ENCODE assay signal across 30 mouse cellular contexts in genomic region chr19:11404527-11404926, GRCm38 (mm10). TPM values are rescaled to one million over a fixed set of nuclear protein-coding genes. Genes with fewer than 3 reads are reported as not detected.
DNase-seq lines count a peak whose midpoint lies in the region; ATAC-seq and TF ChIP-seq lines count a peak whose summit lies in the region.
"Had no signal": no experiment of that assay in that cellular context is flagged by ENCODE, and none has a peak within 500 bp of the region (broad histone marks: within the 10 kb centered on the region; RNA-seq: fewer than 3 reads in every experiment).

Gene Ms4a4c (plus strand): TSS chr19:11404770.

- no peaks in the 10 kb centered on the region for H3K27me3 ChIP-seq in spleen, adult 2 months (ENCODE audit: control insufficient read depth, insufficient read depth, low read length)
- H3K27me3 ChIP-seq in splenic B cell, adult 2 months (ENCODE audit: control insufficient read depth, insufficient read depth, low read length, poor library complexity, severe bottlenecking) = no peaks in the 10 kb centered on the region
- H3K27me3 ChIP-seq: limb, embryonic 13.5 days; liver, embryonic 13.5 days; neural tube, embryonic 12.5 days had no signal

- H3K4me3 ChIP-seq in spleen, adult 2 months (ENCODE audit: extremely low read depth, insufficient read depth, insufficient read length) = no peak within 1 kb of the TSS
- H3K4me3 ChIP-seq in macrophage (ENCODE audit: inconsistent target) = no peak within 1 kb of the TSS
- H3K4me3 ChIP-seq: layer of hippocampus, adult 2 months; limb, embryonic 13.5 days; liver, embryonic 13.5 days; myocyte; neural tube, embryonic 12.5 days had no signal

- TF ChIP-seq POLR2A in spleen, adult 2 months (IDR thresholded peaks at IDR 0.05; ENCODE audit: low read depth, low read length) = no peak

- H3K27ac ChIP-seq in spleen, adult 2 months (ENCODE audit: insufficient read depth, low read length) = peak within 1 kb of the TSS; percentile 40
- peak within 1 kb of the TSS; percentile 44 for H3K27ac ChIP-seq in macrophage
- H3K27ac ChIP-seq: hindbrain, embryonic 14.5 days; layer of hippocampus, adult 2 months; limb, embryonic 13.5 days; liver, embryonic 13.5 days; neural tube, embryonic 12.5 days had no signal

- WGBS in spleen, adult 2 months = 23% methylated on average over 3 of the region's 3 CpGs
- 0% methylated on average over 3 of the region's 3 CpGs for WGBS in macrophage (ENCODE audit: missing documents)

- peaks cover 13% of the 10 kb centered on the region for H3K4me1 ChIP-seq in spleen, adult 2 months (ENCODE audit: control insufficient read depth, insufficient read depth, insufficient read length)
- H3K4me1 ChIP-seq: limb, embryonic 13.5 days; liver, embryonic 13.5 days; neural tube, embryonic 12.5 days had no signal

- ATAC-seq in common myeloid progenitor, adult 5-6 weeks (replicated peaks; ENCODE audit: low read depth, poor library complexity, severe bottlenecking) = 0 out of 2 replicates have a peak, but pooled peaks have one; percentile 42
- ATAC-seq: forebrain, embryonic 14.5 days; lung, postnatal 0 days; midbrain, embryonic 16.5 days had no signal

- H3K36me3 ChIP-seq in spleen, adult 2 months (ENCODE audit: control insufficient read depth, insufficient read depth, low read length) = no peaks in the 10 kb centered on the region
- H3K36me3 ChIP-seq in macrophage (ENCODE audit: inconsistent target) = no peaks in the 10 kb centered on the region
- H3K36me3 ChIP-seq in splenic B cell, adult 2 months (ENCODE audit: control insufficient read depth, insufficient read depth, low read length, poor library complexity, severe bottlenecking) = no peaks in the 10 kb centered on the region
- H3K36me3 ChIP-seq: limb, embryonic 13.5 days; liver, embryonic 13.5 days; neural tube, embryonic 12.5 days had no signal

- TF ChIP-seq CTCF in spleen, adult 2 months (IDR thresholded peaks at IDR 0.05; ENCODE audit: extremely low read depth, insufficient read depth, insufficient read length, insufficient replicate concordance) = no peak

- H3K79me2 ChIP-seq in macrophage (ENCODE audit: inconsistent target) = peaks cover 48% of the 10 kb centered on the region; the same call in 1 of the 2 replicates

- DNase-seq in spleen, adult 2 months (ENCODE audit: low read depth in 1 of 2, low spot score in 2 of 2) = no peak
- DNase-seq in spleen, postnatal 14 days (ENCODE audit: low spot score in 2 of 2) = no peak
- DNase-seq in splenic B cell, adult 2 months (ENCODE audit: low read depth, low spot score) = peak; percentile 58
- no peak for DNase-seq in right cerebral cortex, postnatal 14 days
- DNase-seq in cerebellum, postnatal 10 days = no peak
- no peak for DNase-seq in layer of hippocampus, adult 8-10 months (ENCODE audit: low spot score in 2 of 2)
- DNase-seq: adrenal gland, postnatal 10 days; cerebellum, adult 2 months; cerebellum, postnatal 25 days; gastrocnemius, postnatal 25 days; heart, adult 18-20 months; heart, postnatal 4 days; kidney, adult 11 months; kidney, postnatal 25 days; liver, embryonic 13.5 days; lung, adult 18-20 months; thymus, adult 2 months had no signal

RNA-seq across cellular contexts. Expression of gene Ms4a4c, which starts in this region (rescaled TPM):
- polyA plus RNA-seq in spleen, adult 2 months (2012; rRNA removed) = 8.5 and 9.4 TPM in 2 replicates
- 7.3 and 25.8 TPM in 2 replicates for total RNA-seq in common myeloid progenitor, adult 5-6 weeks (2017)
- 100 to 1,000 TPM in 13 of 26 experiments, 10 to 100 TPM in 3, 1 to 10 TPM in 10; 1.9 to 676 (median 81.3) TPM for total RNA-seq in macrophage (2018; cell fraction: chromatin; rRNA removed)
- total RNA-seq in macrophage (2018; cell fraction: cytosol; rRNA removed) = 1,000 to 10,000 TPM in 13 of 26 experiments, 10 to 100 TPM in 13; 37.0 to 2,129 (median 675) TPM
- 1,000 to 10,000 TPM in 1 of 26 experiments, 100 to 1,000 TPM in 12, 10 to 100 TPM in 12, 1 to 10 TPM in 1; 9.8 to 1,205 (median 268) TPM for total RNA-seq in macrophage (2018; cell fraction: nucleus; rRNA removed)
- polyA plus RNA-seq in macrophage (2018) = 43.4 to 183 TPM (median 71.1 TPM) in 3 replicates
- total RNA-seq in layer of hippocampus, adult 8-10 months (2022) = under 1 TPM in 1 of 4 experiments, not detected in 3; 0.82 TPM
- total RNA-seq: gastrocnemius, postnatal 25 days; heart, postnatal 4 days; layer of hippocampus, adult 2 months; layer of hippocampus, postnatal 25 days had no signal
- polyA plus RNA-seq: embryonic facial prominence, embryonic 11.5 days; forebrain, embryonic 14.5 days; heart, embryonic 11.5 days; myocyte had no signal
